Mouse (Mus musculus) embryonic facial prominence, embryonic 10.5 days (tissue): ENCODE results near the gene Cep44. TPM values are rescaled to one million over a fixed set of nuclear protein-coding genes. Genes with fewer than 3 reads are reported as not detected.

Experiments used
- DNase-seq: peaks from one replicate; pipeline ENCODE4 v3.0.0-alpha.2; 2017; ENCODE audit warnings: low spot score
- H3K27ac ChIP-seq: fragments of 300-500 bp; sonication (generic); replicated peaks from 2 replicates; pipeline ENCODE4 v1.5.1; 2016; ENCODE audit warnings: mild to moderate bottlenecking
- H3K27me3 ChIP-seq: fragments of 300-500 bp; sonication (generic); replicated peaks from 2 replicates; pipeline ENCODE4 v1.6.1; 2016; ENCODE audit warnings: low read depth, mild to moderate bottlenecking; ENCODE audit not compliant: poor library complexity, severe bottlenecking
- H3K36me3 ChIP-seq: fragments of 300-500 bp; sonication (generic); replicated peaks from 2 replicates; pipeline ENCODE4 v1.6.1; 2016; ENCODE audit warnings: mild to moderate bottlenecking, moderate library complexity
- H3K4me1 ChIP-seq: fragments of 300-500 bp; sonication (generic); 2 replicates; pipeline ENCODE4 v1.6.1; 2016
- H3K4me3 ChIP-seq: fragments of 300-500 bp; sonication (generic); 2 replicates; pipeline ENCODE4 v1.5.1; 2016; ENCODE audit warnings: mild to moderate bottlenecking, moderate library complexity
- H3K9me3 ChIP-seq: fragments of 300-500 bp; sonication (generic); 2 replicates; pipeline ENCODE4 v1.6.1; 2016; ENCODE audit warnings: mild to moderate bottlenecking
- WGBS: fragments of 180-500 bp; shearing (Covaris S2); methylation state at CpG from one replicate; pipeline ENCODE4 v1.1.7; 2016; 5-methylcytosine and 5-hydroxymethylcytosine counted together
- polyA plus RNA-seq: library from polyadenylated mRNA; unstranded; fragments of >200 nt; fragmentation: Nextera tagmentation; extraction: Ambion mirVana; gene quantifications from 2 replicates; pipeline ENCODE4 v1.2.1, GENCODE M21; 2016

The Cep44 gene
- polyA plus RNA-seq, result 35.3 and 39.6 TPM in 2 replicates

GRCm38 (mm10) chr8:56550558-56551360 is at the start of gene Cep44, which contains the start of gene Fbxo8:
Gene Cep44 (minus strand): TSS chr8:56551047.
Gene Fbxo8 (plus strand): TSS chr8:56551090.
- Histone ChIP-seq H3K9me3 (no peaks in the 10 kb centered on the region), H3K36me3 (no peaks in the 10 kb centered on the region; the same call in 1 of the 2 replicates), H3K4me1 (peaks cover 14% of the 10 kb centered on the region), H3K4me3 (peak within 1 kb of the TSS; percentile 91), H3K27ac (peak within 1 kb of the TSS; percentile 92), H3K27me3 (no peaks in the 10 kb centered on the region)
- WGBS, result under 1% methylated on average over 53 of the region's 53 CpGs
- DNase-seq, result peak; percentile 83

- no peaks in the 10 kb centered on the region for H3K9me3 ChIP-seq
- DNase-seq, result no peak
- WGBS, result 97% methylated on average over 5 of the region's 5 CpGs
- H3K27me3 ChIP-seq, result no peaks in the 10 kb centered on the region
- H3K36me3 ChIP-seq, result 0 out of 2 replicates have a peak, but pooled peaks cover 4% of the 10 kb centered on the region
- no peak overlapping the region for H3K27ac ChIP-seq
- H3K4me3 ChIP-seq, result no peak overlapping the region
- no peaks in the 10 kb centered on the region for H3K4me1 ChIP-seq
Measured at GRCm38 (mm10) chr8:56591502-56591901, 40.7 kb upstream of the Cep44 start.

GRCm38 (mm10) chr8:56591084-56591483 is 40.2 kb upstream of the Cep44 start:
- Histone ChIP-seq H3K4me3 (no peak overlapping the region), H3K27ac (no peak overlapping the region), H3K27me3 (no peaks in the 10 kb centered on the region), H3K4me1 (no peaks in the 10 kb centered on the region), H3K9me3 (no peaks in the 10 kb centered on the region), H3K36me3 (0 out of 2 replicates have a peak, but pooled peaks cover 4% of the 10 kb centered on the region)
- WGBS, result 96% methylated on average over 1 of the region's 1 CpGs
- no peak for DNase-seq

- Histone ChIP-seq H3K9me3 (no peaks in the 10 kb centered on the region), H3K4me1 (no peaks in the 10 kb centered on the region), H3K36me3 (0 out of 2 replicates have a peak, but pooled peaks cover 4% of the 10 kb centered on the region), H3K27ac (no peak overlapping the region), H3K27me3 (no peaks in the 10 kb centered on the region), H3K4me3 (no peak overlapping the region)
- DNase-seq, result no peak
- 77% methylated on average over 2 of the region's 2 CpGs for WGBS
Measured at GRCm38 (mm10) chr8:56589004-56589403, 38.2 kb upstream of the Cep44 start.

GRCm38 (mm10) chr8:56582841-56583240 is 32.0 kb upstream of the Cep44 start:
- Histone ChIP-seq H3K4me3 (no peak overlapping the region), H3K36me3 (no peaks in the 10 kb centered on the region), H3K4me1 (no peaks in the 10 kb centered on the region), H3K9me3 (no peaks in the 10 kb centered on the region), H3K27ac (no peak overlapping the region), H3K27me3 (no peaks in the 10 kb centered on the region)
- no peak for DNase-seq

GRCm38 (mm10) chr8:56580918-56581317 is 30.1 kb upstream of the Cep44 start:
- H3K27me3 ChIP-seq, result no peaks in the 10 kb centered on the region
- H3K9me3 ChIP-seq, result no peaks in the 10 kb centered on the region
- no peak overlapping the region for H3K27ac ChIP-seq
- H3K4me3 ChIP-seq, result no peak overlapping the region
- DNase-seq, result no peak
- no peaks in the 10 kb centered on the region for H3K4me1 ChIP-seq
- 95% methylated on average over 4 of the region's 4 CpGs for WGBS
- H3K36me3 ChIP-seq, result no peaks in the 10 kb centered on the region

- no peak for DNase-seq
- H3K4me1 ChIP-seq, result no peaks in the 10 kb centered on the region
- no peak overlapping the region for H3K4me3 ChIP-seq
- H3K27ac ChIP-seq, result no peak overlapping the region
- no peaks in the 10 kb centered on the region for H3K9me3 ChIP-seq
- no peaks in the 10 kb centered on the region; the same call in 1 of the 2 replicates for H3K36me3 ChIP-seq
- 90% methylated on average over 9 of the region's 9 CpGs for WGBS
- no peaks in the 10 kb centered on the region for H3K27me3 ChIP-seq
Measured at GRCm38 (mm10) chr8:56566856-56567255, 16.0 kb upstream of the Cep44 start.

- 80% methylated on average over 4 of the region's 4 CpGs for WGBS
- DNase-seq, result no peak
- no peaks in the 10 kb centered on the region; the same call in 1 of the 2 replicates for H3K36me3 ChIP-seq
- no peaks in the 10 kb centered on the region for H3K4me1 ChIP-seq
- no peak overlapping the region for H3K27ac ChIP-seq
- no peaks in the 10 kb centered on the region for H3K9me3 ChIP-seq
- H3K27me3 ChIP-seq, result no peaks in the 10 kb centered on the region
- H3K4me3 ChIP-seq, result no peak overlapping the region
Measured at GRCm38 (mm10) chr8:56564399-56565047, 13.7 kb upstream of the Cep44 start.

- Histone ChIP-seq H3K27ac (no peak overlapping the region), H3K4me1 (peaks cover 14% of the 10 kb centered on the region), H3K4me3 (peak overlapping the region; percentile 4; the same call in 1 of the 2 replicates), H3K9me3 (no peaks in the 10 kb centered on the region), H3K27me3 (no peaks in the 10 kb centered on the region), H3K36me3 (no peaks in the 10 kb centered on the region)
- DNase-seq, result no peak
- WGBS, result 77% methylated on average over 5 of the region's 5 CpGs
Measured at GRCm38 (mm10) chr8:56552551-56553103, 1.8 kb upstream of the Cep44 start.

GRCm38 (mm10) chr8:56552045-56552444 is 1.2 kb upstream of the Cep44 start:
- peaks cover 14% of the 10 kb centered on the region for H3K4me1 ChIP-seq
- H3K9me3 ChIP-seq, result no peaks in the 10 kb centered on the region
- H3K4me3 ChIP-seq, result peak overlapping the region; percentile 91
- no peaks in the 10 kb centered on the region for H3K27me3 ChIP-seq
- no peaks in the 10 kb centered on the region; the same call in 1 of the 2 replicates for H3K36me3 ChIP-seq
- H3K27ac ChIP-seq, result peak overlapping the region; percentile 92; the same call in 1 of the 2 replicates
- WGBS, result 33% methylated on average over 10 of the region's 10 CpGs
- DNase-seq, result peak; percentile 11

- Histone ChIP-seq H3K36me3 (no peaks in the 10 kb centered on the region; the same call in 1 of the 2 replicates), H3K27me3 (no peaks in the 10 kb centered on the region), H3K4me1 (peaks cover 14% of the 10 kb centered on the region), H3K27ac (peak overlapping the region; percentile 92), H3K4me3 (peak overlapping the region; percentile 91), H3K9me3 (no peaks in the 10 kb centered on the region)
- 1% methylated on average over 28 of the region's 28 CpGs for WGBS
- peak; percentile 83 for DNase-seq
Measured at GRCm38 (mm10) chr8:56551361-56551852, 560 bp upstream of the Cep44 start.

GRCm38 (mm10) chr8:56547866-56548265 is 3.0 kb downstream of the Cep44 start:
- 91% methylated on average over 2 of the region's 2 CpGs for WGBS
- peaks cover 14% of the 10 kb centered on the region for H3K4me1 ChIP-seq
- no peak for DNase-seq

More at GRCm38 (mm10) chr8:56547866-56548265, 3.0 kb downstream of the Cep44 start:
- Histone ChIP-seq H3K27ac (no peak overlapping the region), H3K9me3 (no peaks in the 10 kb centered on the region), H3K27me3 (no peaks in the 10 kb centered on the region), H3K4me3 (no peak overlapping the region), H3K36me3 (peaks cover 17% of the 10 kb centered on the region)
